Mouse (Mus musculus): ENCODE results near the gene Anapc15-ps.
"Not testable (repeated sequence)": the region's sequence is repeated elsewhere in the genome, so short reads cannot be mapped to it uniquely, and the experiment has no call there.

Anapc15-ps gene

GRCm38 (mm10) chr10:95666791-95667190, 6.5 kb downstream of the Anapc15-ps start:
- no peak for DNase-seq

GRCm38 (mm10) chr10:95665426-95665990, 7.7 kb downstream of the Anapc15-ps start:
- no peak for DNase-seq

DNA sequence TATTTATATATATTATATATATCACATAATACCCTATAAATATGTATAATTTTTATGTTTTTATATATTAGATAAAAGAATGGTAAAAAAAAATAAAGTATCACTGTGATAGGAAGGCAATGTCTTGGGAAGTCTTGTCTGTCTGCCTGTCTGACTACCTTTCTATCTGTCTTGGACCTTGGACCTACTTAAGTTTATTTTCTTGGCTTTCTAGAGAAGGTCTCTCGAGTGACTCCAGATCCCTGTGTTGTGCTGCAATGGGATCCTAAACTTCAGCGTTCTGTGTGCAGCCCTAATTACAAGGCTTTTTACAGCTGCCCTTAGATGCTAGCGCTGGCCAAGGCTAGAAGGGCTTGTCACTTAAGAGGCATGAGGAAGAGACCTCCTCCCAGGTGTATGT, 8.6 kb downstream of the Anapc15-ps start:
- no peak for DNase-seq

DNA sequence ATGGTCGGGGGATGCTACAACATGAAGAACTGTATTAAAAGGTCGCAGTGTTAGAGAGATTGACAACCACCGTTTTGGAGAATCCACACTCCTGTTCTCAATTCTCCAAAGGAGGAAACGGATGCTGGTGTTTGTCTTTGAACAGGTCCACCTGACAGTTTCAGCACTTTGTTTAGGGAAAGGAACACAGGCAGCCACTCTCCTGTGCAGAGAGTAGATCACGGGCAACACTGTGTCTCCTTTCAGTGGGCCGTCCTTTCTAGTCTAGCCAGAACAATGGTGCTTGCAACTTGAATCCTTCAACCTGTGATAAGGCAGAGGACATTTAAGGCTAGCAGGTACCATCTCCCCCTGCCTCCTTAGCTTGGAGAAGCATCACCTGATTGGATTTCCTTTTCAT, 12.9 kb downstream of the Anapc15-ps start:
- DNase-seq: no peak

DNA sequence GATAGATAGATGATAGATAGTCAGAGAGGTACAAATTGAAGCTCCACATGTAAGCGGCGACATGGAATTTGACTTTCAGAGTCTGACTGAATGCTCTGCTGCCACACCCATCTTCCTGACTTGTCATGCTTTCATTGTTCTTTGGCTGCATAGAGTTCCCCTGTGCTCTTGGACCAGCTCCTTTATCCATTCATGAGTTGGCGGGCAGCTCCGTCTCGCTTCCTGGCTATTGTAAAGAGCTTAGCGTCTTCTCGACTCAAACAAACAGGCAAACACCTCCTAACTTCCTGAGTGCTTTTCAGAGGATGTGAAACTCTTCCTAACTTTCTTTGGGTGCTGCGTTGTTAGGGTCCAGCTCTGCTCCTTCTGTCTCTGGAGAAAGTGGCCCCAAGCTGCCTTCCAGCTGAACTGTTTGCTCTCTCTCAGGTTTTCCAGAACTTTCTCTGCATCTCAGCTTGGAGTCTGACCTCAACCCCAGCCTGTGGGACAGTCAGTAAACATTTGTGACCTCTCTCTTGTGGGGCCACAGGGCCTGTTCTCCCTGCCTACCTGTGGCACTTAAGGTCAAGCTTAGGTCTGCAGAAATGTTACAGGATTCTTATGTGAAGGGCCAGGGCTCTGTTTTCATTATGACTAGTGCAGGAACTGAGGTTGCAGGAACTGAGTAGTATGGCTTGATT, 13.6 kb downstream of the Anapc15-ps start:
- no peak for DNase-seq

GRCm38 (mm10) chr10:95658836-95659343, 14.4 kb downstream of the Anapc15-ps start:
- no peak for DNase-seq

DNA sequence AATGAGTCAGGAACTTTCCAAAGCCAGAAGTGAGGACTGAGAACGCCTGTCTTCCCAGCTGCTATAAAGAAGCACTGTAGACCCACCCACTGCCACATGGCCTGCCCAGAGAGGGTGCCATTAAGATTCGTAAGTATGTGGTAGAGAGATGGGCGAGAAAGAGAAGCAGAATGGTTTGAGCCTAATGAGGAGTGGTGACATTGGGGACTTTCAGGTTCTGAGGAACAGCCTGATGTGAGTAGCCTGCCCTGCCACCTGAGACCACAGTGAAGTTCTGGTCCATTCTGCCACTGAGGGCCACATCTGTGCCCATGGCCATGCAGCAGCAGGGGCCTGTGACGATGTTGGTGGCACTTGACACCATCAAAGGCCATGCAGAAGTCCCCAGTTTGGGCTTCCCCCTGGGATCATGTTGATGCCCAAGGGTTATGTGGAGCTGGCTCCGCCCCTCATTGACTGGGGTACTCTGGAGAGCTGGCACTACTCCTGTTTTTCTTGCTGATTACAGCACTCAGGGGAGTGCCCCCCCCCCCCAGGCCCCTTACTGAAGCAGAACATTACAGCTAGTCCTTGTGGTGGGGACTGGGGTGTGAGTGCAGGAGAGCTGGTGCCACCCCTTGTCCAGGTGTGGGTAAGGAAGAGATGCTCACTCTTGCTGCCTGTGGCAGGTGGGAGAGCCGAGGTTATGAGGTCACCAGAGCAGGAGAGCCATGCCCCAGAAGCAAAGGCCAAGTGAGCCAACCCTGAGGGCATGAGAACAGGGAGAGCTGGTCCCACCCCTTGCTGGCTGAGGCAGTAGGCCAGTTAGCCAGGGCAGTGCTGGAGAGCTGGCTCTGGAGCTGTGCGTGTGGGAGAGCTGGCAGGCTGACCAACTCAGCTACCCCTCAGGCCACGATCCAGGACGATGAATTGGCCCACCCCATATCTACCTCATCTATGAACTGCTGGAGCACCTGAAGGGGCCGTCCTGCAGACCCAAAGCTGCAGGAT, 16.7 kb downstream of the Anapc15-ps start:
- DNase-seq: no peak

GRCm38 (mm10) chr10:95652131-95652530, 21.1 kb downstream of the Anapc15-ps start:
- no peak for DNase-seq

DNA sequence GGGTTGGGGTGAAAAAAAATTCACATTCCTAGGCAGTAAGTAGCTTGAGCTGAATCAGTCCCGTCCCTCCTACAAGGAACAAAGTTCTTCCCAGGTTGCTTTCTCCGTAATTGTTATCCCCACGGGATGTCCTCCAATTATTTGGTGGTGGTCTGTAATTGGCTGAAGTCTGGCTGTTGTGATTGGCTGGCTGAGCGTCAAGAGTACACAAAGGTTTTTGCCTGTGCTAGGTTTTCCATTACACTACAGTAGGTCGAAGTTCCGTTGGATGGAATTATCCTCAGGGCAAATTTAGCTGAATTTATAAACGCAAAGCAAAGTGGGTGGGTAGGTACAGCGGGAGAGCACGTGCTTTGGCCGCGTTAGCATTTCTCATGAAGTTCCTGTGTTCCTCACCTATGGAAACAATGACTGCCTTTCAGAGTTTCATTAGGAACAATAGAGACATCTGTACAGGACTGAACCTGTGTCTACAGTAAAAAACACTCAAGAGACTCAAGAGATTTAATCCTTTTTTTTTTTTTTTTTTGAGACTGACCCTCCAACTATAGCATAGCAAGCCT, 24.8 kb downstream of the Anapc15-ps start:
- DNase-seq: no peak

DNA sequence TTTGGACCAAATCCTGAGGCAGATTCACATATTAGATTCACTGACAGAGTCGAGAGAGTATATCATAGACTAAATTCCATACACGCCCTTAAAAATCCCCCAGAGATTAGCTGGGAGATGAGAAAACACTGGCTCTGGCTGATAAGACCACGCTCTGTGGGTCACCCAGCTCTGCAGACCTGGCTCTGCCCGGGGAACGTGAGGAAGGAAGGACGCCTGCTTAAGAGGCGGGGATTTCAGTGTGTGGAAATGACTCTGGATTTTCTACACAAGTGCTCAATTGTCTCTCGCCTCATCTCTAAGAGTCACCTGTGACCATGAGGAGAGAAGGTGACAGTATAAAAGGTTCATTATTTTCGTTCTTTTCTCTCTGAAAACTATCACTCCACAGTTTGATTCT, 26.1 kb downstream of the Anapc15-ps start:
- no peak for DNase-seq

- DNase-seq: no peak
Observed at GRCm38 (mm10) chr10:95646576-95646975, 26.7 kb downstream of the Anapc15-ps start.

DNA sequence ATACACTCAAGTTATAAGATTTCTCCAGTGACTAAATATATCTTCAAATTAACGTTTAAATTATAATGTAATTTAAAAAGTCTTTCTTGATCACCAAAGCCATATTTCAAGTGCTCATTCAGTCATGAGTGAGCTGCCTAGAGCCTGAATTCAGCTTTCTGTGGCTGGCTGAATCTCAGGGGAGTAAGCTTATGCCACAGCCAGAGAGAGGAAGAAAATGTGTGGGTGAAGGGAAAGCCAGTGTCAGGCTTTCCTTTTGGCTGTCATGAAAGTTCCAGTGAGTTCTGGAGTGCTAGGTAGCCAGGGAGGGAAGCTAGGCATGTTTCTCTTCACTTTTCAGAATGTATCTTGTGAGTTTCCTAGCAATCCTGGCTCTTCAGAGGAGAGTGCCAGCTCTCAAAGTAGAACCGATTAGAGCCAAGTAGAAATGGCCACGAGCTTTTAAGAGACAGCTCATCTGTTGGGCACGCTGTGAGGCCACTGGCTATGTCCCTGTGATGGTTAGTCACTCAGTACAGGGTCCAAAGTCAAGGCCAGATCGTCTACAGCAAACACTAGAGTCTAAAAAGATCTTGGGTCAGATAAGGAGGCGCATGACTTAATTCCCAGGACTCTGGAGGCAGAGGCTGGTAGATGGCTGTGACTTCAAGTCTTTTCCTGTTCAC, 29.4 kb downstream of the Anapc15-ps start:
- DNase-seq: no peak

GRCm38 (mm10) chr10:95643042-95643441, 30.2 kb downstream of the Anapc15-ps start:
- DNase-seq: no peak

- DNase-seq: no peak
Observed at GRCm38 (mm10) chr10:95641335-95641734, 31.9 kb downstream of the Anapc15-ps start.

GRCm38 (mm10) chr10:95639429-95639828, 33.8 kb downstream of the Anapc15-ps start:
- DNase-seq: no peak

DNA sequence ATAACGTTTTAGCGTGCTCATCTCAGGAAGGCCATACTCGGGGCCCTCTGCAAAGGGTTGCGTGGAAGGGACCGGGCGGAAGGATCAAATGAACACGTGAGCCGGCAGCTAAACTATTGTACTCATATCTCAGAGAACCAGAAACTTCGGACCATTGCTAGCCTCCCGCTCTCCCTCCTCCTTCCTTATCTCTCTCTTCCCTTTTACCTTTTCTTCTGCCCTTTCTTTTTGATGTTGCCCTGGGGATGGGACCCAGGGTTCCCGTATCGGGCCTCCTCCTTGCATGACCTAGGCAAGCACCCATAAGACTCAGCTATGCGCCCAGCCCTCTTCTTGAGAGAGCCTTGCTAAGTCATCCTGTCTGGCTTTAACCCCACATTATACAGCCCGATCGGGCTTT, 38.5 kb downstream of the Anapc15-ps start:
- DNase-seq: no peak

DNA sequence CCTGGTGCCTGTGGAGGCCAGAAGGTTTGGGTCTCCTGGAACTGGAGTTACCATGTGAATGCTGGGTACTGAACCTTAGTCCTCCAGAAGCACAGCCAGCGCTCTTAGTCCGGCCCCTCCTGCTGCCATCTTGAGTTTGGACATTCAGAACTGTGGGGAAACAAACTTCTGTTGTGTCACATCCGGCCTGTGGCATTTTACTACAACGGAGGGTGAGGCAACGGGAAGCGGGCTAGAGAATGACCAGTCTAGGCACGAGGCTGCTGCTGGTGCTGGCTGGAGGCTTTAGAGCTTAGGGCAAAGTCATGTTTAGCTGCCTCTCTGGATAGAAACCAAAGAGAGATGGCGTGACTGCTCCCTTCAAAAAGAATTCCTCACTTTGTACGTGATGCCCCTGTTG, 39.0 kb downstream of the Anapc15-ps start:
- no peak for DNase-seq

DNA sequence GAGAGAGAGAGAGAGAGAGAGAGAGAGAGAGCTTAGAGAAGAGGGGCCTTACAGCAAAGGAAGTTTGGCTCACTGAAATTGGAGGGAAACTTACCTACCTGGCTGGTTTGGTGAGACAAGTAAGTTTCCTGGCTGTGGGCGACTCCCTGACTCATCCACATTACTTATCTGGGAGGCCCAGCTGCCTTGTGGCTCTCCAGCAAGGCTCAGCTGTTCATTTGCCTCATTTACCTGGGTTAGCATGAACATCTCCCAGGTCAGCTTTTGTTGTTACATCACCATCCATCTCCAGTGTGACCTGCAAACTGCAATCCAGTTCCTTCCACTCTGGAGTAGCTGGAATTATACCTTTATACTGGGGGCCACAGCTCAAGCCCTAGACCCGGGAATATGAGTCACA, 41.7 kb downstream of the Anapc15-ps start:
- DNase-seq: no peak

DNA sequence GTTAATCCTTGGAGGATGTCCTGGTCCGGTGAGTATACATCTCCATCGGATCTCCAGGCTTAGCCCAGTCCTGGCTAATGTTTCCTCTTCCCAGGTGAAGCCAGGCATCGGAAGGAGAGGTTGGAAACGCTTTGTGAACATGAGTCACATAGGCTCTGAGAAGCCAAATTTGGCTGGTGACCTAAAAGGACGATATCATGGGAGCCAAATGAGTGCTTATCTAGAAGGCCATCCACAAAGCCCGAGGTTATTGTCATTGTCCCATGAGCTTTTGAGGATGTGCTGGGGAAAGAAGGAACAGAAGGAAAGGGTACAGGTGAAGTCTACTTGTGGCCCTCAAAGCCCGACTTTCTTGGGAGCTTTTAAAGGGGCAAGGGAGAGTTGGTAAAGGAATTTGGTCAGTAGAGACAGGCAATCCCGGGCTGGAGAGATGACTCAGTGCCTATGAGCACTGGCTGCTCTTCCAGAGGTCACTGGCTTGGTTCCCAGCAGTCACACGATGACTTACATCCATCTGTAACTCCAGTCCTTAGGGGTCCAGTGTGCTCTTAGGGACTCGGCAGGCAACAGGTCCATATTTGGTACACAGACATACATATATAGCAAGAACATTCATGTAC, 42.4 kb downstream of the Anapc15-ps start:
- DNase-seq: no peak

GRCm38 (mm10) chr10:95630166-95630565, 43.1 kb downstream of the Anapc15-ps start:
- DNase-seq: not testable (repeated sequence)

DNA sequence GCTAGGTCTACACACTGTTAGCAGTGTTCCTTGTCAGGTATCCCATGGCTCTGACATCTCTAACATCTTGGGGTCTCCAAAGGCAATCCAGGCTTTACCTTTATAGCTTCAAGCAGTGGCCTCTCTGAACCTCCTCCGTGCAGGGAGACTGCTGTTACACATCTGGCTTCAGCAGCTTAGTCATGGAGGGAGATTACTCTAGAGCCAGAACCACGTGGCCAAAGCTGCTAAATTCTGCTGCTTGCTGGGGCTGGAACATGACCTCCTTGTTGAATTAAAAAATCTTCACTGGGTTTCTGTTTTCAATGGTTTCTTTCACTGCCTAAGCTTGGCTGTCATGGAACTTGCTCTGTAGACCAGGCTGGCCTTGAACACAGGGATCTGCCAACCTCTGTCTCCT, 44.9 kb downstream of the Anapc15-ps start:
- no peak for DNase-seq

DNA sequence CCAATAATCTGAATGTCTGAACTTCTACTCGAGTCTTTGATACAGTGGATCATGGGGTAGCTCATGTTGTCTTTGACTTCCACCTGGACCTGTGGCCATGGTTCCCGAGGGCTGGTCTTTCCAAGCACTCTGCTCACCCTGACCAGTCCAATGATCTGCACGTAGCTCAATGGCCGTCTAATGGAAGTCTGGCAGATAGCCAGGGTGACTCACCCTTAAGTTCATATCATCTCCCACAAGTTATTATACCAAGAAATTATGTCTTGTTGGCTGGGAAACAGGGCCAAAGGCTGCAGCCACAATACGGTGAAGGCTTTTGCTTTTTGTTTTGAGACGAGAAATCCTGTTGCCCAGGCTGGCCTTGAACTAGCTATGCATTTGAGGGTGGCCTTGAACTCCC, 45.9 kb downstream of the Anapc15-ps start:
- no peak for DNase-seq
